Comparison of ENCODE assay signal across 8 mouse cellular contexts in the genomic region with DNA sequence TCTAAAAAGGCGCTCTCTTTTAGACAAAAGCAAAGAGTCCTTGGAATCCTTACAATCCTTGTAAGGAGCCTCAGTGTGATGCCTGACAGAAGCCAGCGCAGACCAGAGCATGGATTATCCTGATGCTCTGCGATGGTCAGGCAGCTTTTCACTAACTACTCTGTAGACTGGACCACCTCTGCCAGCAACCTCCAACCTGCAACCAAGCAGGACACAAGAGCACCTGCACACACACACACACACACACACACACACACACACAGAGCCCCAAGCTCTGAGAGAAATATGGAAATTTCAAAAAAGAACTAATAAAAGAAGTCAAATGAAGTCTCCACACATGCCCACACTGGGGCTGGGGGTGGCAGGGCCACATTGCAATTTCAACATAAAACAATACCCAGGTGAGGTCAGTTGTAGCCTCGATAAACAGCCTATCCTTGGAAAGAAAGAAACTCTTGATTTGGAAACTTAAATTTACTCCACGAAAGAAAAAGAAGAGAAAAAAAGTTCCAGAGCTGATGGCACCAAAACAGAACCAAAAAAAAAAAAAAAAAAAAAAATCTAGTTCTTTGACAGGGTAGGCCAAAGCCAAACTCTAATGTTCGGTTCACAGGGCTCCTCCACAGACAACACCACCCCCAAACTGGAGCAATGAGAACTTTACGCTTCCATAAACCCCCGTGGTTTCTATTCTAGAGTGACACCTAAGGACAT. TPM values are rescaled to one million over a fixed set of nuclear protein-coding genes. Genes with fewer than 3 reads are reported as not detected.
A peak's percentile ranks its signal among the peaks of the same experiment; 100 is the strongest.
DNase-seq lines count a peak whose midpoint lies in the region; ATAC-seq and TF ChIP-seq lines count a peak whose summit lies in the region.

No protein-coding gene starts in this region.

- 47% methylated on average over 8 of the region's 8 CpGs for WGBS in limb, embryonic 15.5 days

- intact Hi-C loops in gastrocnemius, adult 2 months (cut with DNase I): no loop called here

- peak overlapping the region; percentile 74 for H3K4me2 ChIP-seq in limb, embryonic 15.5 days

- ATAC-seq in limb, embryonic 15.5 days (ENCODE audit: insufficient number of reproducible peaks, low FRiP score, low TSS enrichment, low read depth): no peak

- peaks cover 10% of the 10 kb centered on the region for H3K4me1 ChIP-seq in testis, adult 2 months (ENCODE audit: control insufficient read depth, insufficient read depth, low read length)
- peaks cover 22% of the 10 kb centered on the region for H3K4me1 ChIP-seq in limb, embryonic 15.5 days

- TF ChIP-seq POLR2A in testis, adult 2 months (IDR thresholded peaks at IDR 0.05; ENCODE audit: control insufficient read depth, low read depth, low read length): no peak

- TF ChIP-seq CTCF in gastrocnemius, adult 2 months (IDR thresholded peaks at IDR 0.05): no peak
- no peak for TF ChIP-seq CTCF in testis, adult 2 months (IDR thresholded peaks at IDR 0.05; ENCODE audit: control insufficient read depth, insufficient read depth, insufficient replicate concordance, low read depth, low read length)

- peak overlapping the region; percentile 99 for H3K27ac ChIP-seq in gastrocnemius, adult 2 months
- H3K27ac ChIP-seq in testis, adult 2 months (ENCODE audit: control insufficient read depth, insufficient read depth, low read depth, low read length): peak overlapping the region; percentile 92
- H3K27ac ChIP-seq in limb, embryonic 15.5 days: peak overlapping the region; percentile 100

- no peak for DNase-seq in gastrocnemius, adult 2 months
- DNase-seq in gastrocnemius, adult 8-10 months (ENCODE audit: low spot score in 2 of 2): no peak
- DNase-seq in testis, postnatal 10 days (ENCODE audit: low spot score): no peak
- DNase-seq in urinary bladder, postnatal 4 days (ENCODE audit: low spot score in 2 of 2): no peak
- no peak for DNase-seq in right cerebral cortex, postnatal 36 days (ENCODE audit: low spot score in 2 of 2)
- DNase-seq in right cerebral cortex, postnatal 14 days: no peak

- no peaks in the 10 kb centered on the region for H3K9me3 ChIP-seq in limb, embryonic 15.5 days

- H3K9ac ChIP-seq in limb, embryonic 15.5 days: peak overlapping the region; percentile 99

- no peaks in the 10 kb centered on the region for H3K27me3 ChIP-seq in testis, adult 2 months (ENCODE audit: control insufficient read depth, insufficient read depth, low read length)
- no peaks in the 10 kb centered on the region for H3K27me3 ChIP-seq in limb, embryonic 15.5 days

- peak overlapping the region; percentile 99 for H3K4me3 ChIP-seq in gastrocnemius, adult 2 months
- H3K4me3 ChIP-seq in testis, adult 2 months (ENCODE audit: control insufficient read depth, low read depth, low read length): peak overlapping the region; percentile 72
- peak overlapping the region; percentile 83 for H3K4me3 ChIP-seq in limb, embryonic 15.5 days

- H3K36me3 ChIP-seq in testis, adult 2 months (ENCODE audit: control insufficient read depth, insufficient read depth, low read length): no peaks in the 10 kb centered on the region
- no peaks in the 10 kb centered on the region for H3K36me3 ChIP-seq in limb, embryonic 15.5 days

RNA-seq across cellular contexts. Expression of a gene that starts 2.2 kb away (rescaled TPM):
- total RNA-seq in gastrocnemius, adult 2 months (2021): 10 to 100 TPM; 14.0 to 14.6 TPM
- total RNA-seq in gastrocnemius, adult 8-10 months (2022): 10 to 100 TPM; 11.3 to 14.5 (median 12.8) TPM
- 6.4 and 6.5 TPM in 2 replicates for polyA plus RNA-seq in testis, adult 2 months (2012; rRNA removed)
- 11.3 TPM in 2 replicates for polyA plus RNA-seq in limb, embryonic 15.5 days (2015; fragmentation: Nextera tagmentation; extraction: Ambion mirVana)
